ENCODE assay signal across 8 mouse cellular contexts in genomic region chr5:136986695-136987137, GRCm38 (mm10). TPM values are rescaled to one million over a fixed set of nuclear protein-coding genes. Genes with fewer than 3 reads are reported as not detected.
DNase-seq lines count a peak whose midpoint lies in the region; ATAC-seq lines count a peak whose summit lies in the region.

Plod3 (plus strand) TSS chr5:136987019.

- peaks cover 14% of the 10 kb centered on the region for H3K4me1 ChIP-seq in hindbrain, embryonic 14.5 days (replicated peaks; ENCODE audit: control insufficient read depth, insufficient read depth, low read length)

- H3K27ac ChIP-seq in hindbrain, embryonic 14.5 days = peak within 1 kb of the TSS; percentile 95

- H3K36me3 ChIP-seq in hindbrain, embryonic 14.5 days (replicated peaks; ENCODE audit: control insufficient read depth, insufficient read depth) = peaks cover 41% of the 10 kb centered on the region

- peak; percentile 92 for ATAC-seq in hindbrain, embryonic 14.5 days (ENCODE audit: low FRiP score)

- peak within 1 kb of the TSS; percentile 79 for H3K4me2 ChIP-seq in hindbrain, embryonic 14.5 days (replicated peaks)

- WGBS in hindbrain, embryonic 14.5 days = under 1% methylated on average over 26 of the region's 26 CpGs

- H3K4me3 ChIP-seq in hindbrain, embryonic 14.5 days (replicated peaks; ENCODE audit: low read length) = peak within 1 kb of the TSS; percentile 88

- peak within 1 kb of the TSS; percentile 98 for H3K9ac ChIP-seq in hindbrain, embryonic 14.5 days

- no peaks in the 10 kb centered on the region for H3K9me3 ChIP-seq in hindbrain, embryonic 14.5 days (ENCODE audit: control insufficient read depth, low read length)

- no peaks in the 10 kb centered on the region for H3K27me3 ChIP-seq in hindbrain, embryonic 14.5 days (ENCODE audit: control insufficient read depth, insufficient read depth, low read length)

- DNase-seq in R1 (ENCODE audit: low read depth, low spot score) = peak; percentile 99
- peak; percentile 94 to 98 for DNase-seq in cerebellum, postnatal 25 days
- DNase-seq in frontal cortex, postnatal 25 days (ENCODE audit: low spot score in 2 of 2) = peak; percentile 84 to 90
- DNase-seq in hindbrain, embryonic 14.5 days (ENCODE audit: low spot score) = peak; percentile 99
- peak; percentile 94 for DNase-seq in layer of hippocampus, postnatal 36 days
- peak; percentile 99 for DNase-seq in lung, postnatal 36 days
- DNase-seq in retina, postnatal 1 day = peak; percentile 99
- peak; percentile 86 for DNase-seq in urinary bladder, postnatal 10 days (ENCODE audit: low spot score)

RNA-seq across cellular contexts. Expression of gene Plod3, which starts in this region (rescaled TPM):
- polyA plus RNA-seq in hindbrain, embryonic 14.5 days (2014; fragmentation: Nextera tagmentation; extraction: Ambion mirVana) = 30.1 and 30.7 TPM in 2 replicates
- total RNA-seq in layer of hippocampus, postnatal 36 days (2021) = 10 to 100 TPM; 39.2 to 41.0 TPM

Comparison
In these comparisons a context has a peak if more than half of its experiments do, and no peak if none do; other contexts are left out.
1. Peak in every context shown above with its lines: DNase-seq, ATAC-seq, H3K4me3 ChIP-seq and H3K27ac ChIP-seq.